Mouse (Mus musculus) 3134 (cell line): ENCODE measurements around the gene Slco4a1.

ENCODE experiments used
- DNase-seq: peaks from one replicate; pipeline ENCODE4 v3.0.0-alpha.2; 2011; ENCODE audit warnings: low spot score; ENCODE audit not compliant: insufficient read length; ENCODE audit errors: extremely low read depth

Gene Slco4a1

GRCm38 (mm10) chr2:180501217-180501967 lies 45.3 kb downstream of the Slco4a1 start:
- DNase-seq = no peak

GRCm38 (mm10) chr2:180506281-180506680 lies 50.2 kb downstream of the Slco4a1 start:
- no peak for DNase-seq

GRCm38 (mm10) chr2:180508455-180509115 lies 52.5 kb downstream of the Slco4a1 start:
- DNase-seq = no peak

GRCm38 (mm10) chr2:180510867-180511266 lies 54.8 kb downstream of the Slco4a1 start:
- DNase-seq = no peak

GRCm38 (mm10) chr2:180511875-180512661 lies 56.0 kb downstream of the Slco4a1 start:
- DNase-seq = peak; percentile 38

- no peak for DNase-seq
These were observed 57.0 kb downstream of the Slco4a1 start for GRCm38 (mm10) chr2:180513019-180513418.

- DNase-seq = no peak
These were observed 57.8 kb downstream of the Slco4a1 start for GRCm38 (mm10) chr2:180513835-180514234.

GRCm38 (mm10) chr2:180521437-180522221 lies 65.6 kb downstream of the Slco4a1 start:
- no peak for DNase-seq

- DNase-seq = peak; percentile 28
These were observed 66.8 kb downstream of the Slco4a1 start for GRCm38 (mm10) chr2:180522825-180523224.
